Mouse (Mus musculus): ENCODE results near the gene Tcf12. TPM values are rescaled to one million over a fixed set of nuclear protein-coding genes. Genes with fewer than 3 reads are reported as not detected.

The Tcf12 gene
- total RNA-seq, 2 experiments from 2014 or later, result 50.5 to 54.0 TPM

GRCm38 (mm10) chr9:71874035-71874572, 237.6 kb downstream of the Tcf12 start:
- no peak for DNase-seq
- intact Hi-C loops (cut with DNase I), result no loop called here

- DNase-seq, result no peak
- intact Hi-C loops (cut with DNase I), result no loop called here
Observed at GRCm38 (mm10) chr9:71863338-71863737, 248.3 kb downstream of the Tcf12 start.

GRCm38 (mm10) chr9:71861629-71862028, 250.0 kb downstream of the Tcf12 start:
- intact Hi-C loops (cut with DNase I), result no loop called here
- no peak for DNase-seq

- intact Hi-C loops (cut with DNase I), result no loop called here
- DNase-seq, result no peak
Observed at GRCm38 (mm10) chr9:71857926-71858325, 253.7 kb downstream of the Tcf12 start.

- intact Hi-C loops (cut with DNase I), result no loop called here
- DNase-seq, result no peak
Observed at GRCm38 (mm10) chr9:71853904-71854303, 257.8 kb downstream of the Tcf12 start.

GRCm38 (mm10) chr9:71850283-71850682, 261.4 kb downstream of the Tcf12 start:
- DNase-seq, result no peak
- intact Hi-C loops (cut with DNase I), result no loop called here

GRCm38 (mm10) chr9:71848392-71848791, 263.3 kb downstream of the Tcf12 start:
- intact Hi-C loops (cut with DNase I), result no loop called here
- no peak for DNase-seq

- intact Hi-C loops (cut with DNase I), result no loop called here
- no peak for DNase-seq
Observed at GRCm38 (mm10) chr9:71847921-71848320, 263.8 kb downstream of the Tcf12 start.

GRCm38 (mm10) chr9:71841850-71842249, 269.8 kb downstream of the Tcf12 start:
- intact Hi-C loops (cut with DNase I), result no loop called here
- no peak for DNase-seq

GRCm38 (mm10) chr9:71837366-71837765, 274.3 kb downstream of the Tcf12 start:
- DNase-seq, result no peak
- intact Hi-C loops (cut with DNase I), result loop anchor here (2.0 kb wide), 1 partner anchor 569 kb away; no protein-coding TSS in a partner anchor

- intact Hi-C loops (cut with DNase I), result loop anchor here (2.0 kb wide), 1 partner anchor 570 kb away; no protein-coding TSS in a partner anchor
- DNase-seq, result no peak
Observed at GRCm38 (mm10) chr9:71836366-71836765, 275.3 kb downstream of the Tcf12 start.

- intact Hi-C loops (cut with DNase I), result no loop called here
- no peak for DNase-seq
Observed at GRCm38 (mm10) chr9:71835203-71835815, 276.4 kb downstream of the Tcf12 start.

GRCm38 (mm10) chr9:71834707-71835106, 277.0 kb downstream of the Tcf12 start:
- no peak for DNase-seq
- intact Hi-C loops (cut with DNase I), result loop anchor here (5.0 kb wide), 2 partner anchors 123 to 278 kb away; partner anchors contain the start of gene Tcf12

GRCm38 (mm10) chr9:71831756-71832699, 279.6 kb downstream of the Tcf12 start:
- intact Hi-C loops (cut with DNase I), result loop anchor here (1.0 to 5.0 kb wide), 3 partner anchors 125 to 361 kb away; partner anchors contain the start of gene Tcf12
- peak; percentile 88 to 92 for DNase-seq

- DNase-seq, result no peak
- intact Hi-C loops (cut with DNase I), result loop anchor here (1.0 to 5.0 kb wide), 3 partner anchors 126 to 362 kb away; partner anchors contain the start of gene Tcf12
Observed at GRCm38 (mm10) chr9:71830994-71831393, 280.7 kb downstream of the Tcf12 start.

- no peak for DNase-seq
- intact Hi-C loops (cut with DNase I), result loop anchor here (5.0 kb wide), 2 partner anchors 127 to 282 kb away; partner anchors contain the start of gene Tcf12
Observed at GRCm38 (mm10) chr9:71830365-71830764, 281.3 kb downstream of the Tcf12 start.

GRCm38 (mm10) chr9:71829753-71830152, 281.9 kb downstream of the Tcf12 start:
- intact Hi-C loops (cut with DNase I), result loop anchor here (5.0 kb wide), 2 partner anchors 128 to 283 kb away; partner anchors contain the start of gene Tcf12
- DNase-seq, result no peak

- intact Hi-C loops (cut with DNase I), result no loop called here
- no peak for DNase-seq
Observed at GRCm38 (mm10) chr9:71829137-71829536, 282.5 kb downstream of the Tcf12 start.

GRCm38 (mm10) chr9:71827371-71827770, 284.3 kb downstream of the Tcf12 start:
- intact Hi-C loops (cut with DNase I), result no loop called here

GRCm38 (mm10) chr9:71826040-71826525, 285.6 kb downstream of the Tcf12 start:
- DNase-seq, result peak; percentile 63 to 69
- intact Hi-C loops (cut with DNase I), result loop anchor here (1.0 kb wide), 1 partner anchor 307 kb away; no protein-coding TSS in a partner anchor

More at GRCm38 (mm10) chr9:71827371-71827770, 284.3 kb downstream of the Tcf12 start:
- DNase-seq, result no peak
